Mouse (Mus musculus): ENCODE data around the gene Dapl1. TPM values are rescaled to one million over a fixed set of nuclear protein-coding genes. Genes with fewer than 3 reads are reported as not detected.

The Dapl1 gene
- polyA plus RNA-seq, 1 experiment, result 3.4 TPM

- H3K27me3 ChIP-seq (ENCODE audit: control insufficient read depth, insufficient read depth, low read length), result no peaks in the 10 kb centered on the region
- H3K27ac ChIP-seq (ENCODE audit: insufficient read depth, low read length), result peak overlapping the region; percentile 92
- H3K36me3 ChIP-seq (ENCODE audit: control insufficient read depth, insufficient read depth, low read length), result no peaks in the 10 kb centered on the region
- no peak overlapping the region for H3K4me3 ChIP-seq (ENCODE audit: extremely low read depth, insufficient read depth, insufficient read length)
- peaks cover 10% of the 10 kb centered on the region; the same call in 1 of the 2 replicates for H3K4me1 ChIP-seq (ENCODE audit: control insufficient read depth, insufficient read depth, insufficient read length)
- WGBS, result 50% methylated on average over 11 of the region's 11 CpGs
- TF ChIP-seq CTCF (IDR thresholded peaks at IDR 0.05; ENCODE audit: extremely low read depth, insufficient read depth, insufficient read length, insufficient replicate concordance), result no peak
- no peak for TF ChIP-seq POLR2A (IDR thresholded peaks at IDR 0.05; ENCODE audit: low read depth, low read length)
- DNase-seq (ENCODE audit: low read depth in 1 of 2, low spot score in 2 of 2), result peak in 1 of 2 experiments; percentile 21
These were observed 14.0 kb upstream of the Dapl1 start for GRCm38 (mm10) chr2:59470326-59471031.

- Histone ChIP-seq H3K27me3 (ENCODE audit: control insufficient read depth, insufficient read depth, low read length) (no peaks in the 10 kb centered on the region), H3K27ac (ENCODE audit: insufficient read depth, low read length) (peak overlapping the region; percentile 69), H3K4me3 (ENCODE audit: extremely low read depth, insufficient read depth, insufficient read length) (no peak overlapping the region), H3K36me3 (ENCODE audit: control insufficient read depth, insufficient read depth, low read length) (no peaks in the 10 kb centered on the region), H3K4me1 (ENCODE audit: control insufficient read depth, insufficient read depth, insufficient read length) (peaks cover 10% of the 10 kb centered on the region; the same call in 1 of the 2 replicates)
- 57% methylated on average over 15 of the region's 15 CpGs for WGBS
- DNase-seq (ENCODE audit: low read depth in 1 of 2, low spot score in 2 of 2), result no peak
- no peak for TF ChIP-seq POLR2A (IDR thresholded peaks at IDR 0.05; ENCODE audit: low read depth, low read length)
- TF ChIP-seq CTCF (IDR thresholded peaks at IDR 0.05; ENCODE audit: extremely low read depth, insufficient read depth, insufficient read length, insufficient replicate concordance), result no peak
These were observed 13.2 kb upstream of the Dapl1 start for GRCm38 (mm10) chr2:59471051-59471948.

GRCm38 (mm10) chr2:59474336-59474735, 10.1 kb upstream of the Dapl1 start:
- no peaks in the 10 kb centered on the region for H3K36me3 ChIP-seq (ENCODE audit: control insufficient read depth, insufficient read depth, low read length)
- TF ChIP-seq CTCF (IDR thresholded peaks at IDR 0.05; ENCODE audit: extremely low read depth, insufficient read depth, insufficient read length, insufficient replicate concordance), result no peak
- no peak for DNase-seq (ENCODE audit: low read depth in 1 of 2, low spot score in 2 of 2)
- peaks cover 6% of the 10 kb centered on the region; the same call in 1 of the 2 replicates for H3K4me1 ChIP-seq (ENCODE audit: control insufficient read depth, insufficient read depth, insufficient read length)
- no peaks in the 10 kb centered on the region for H3K27me3 ChIP-seq (ENCODE audit: control insufficient read depth, insufficient read depth, low read length)
- WGBS, result 68% methylated on average over 4 of the region's 4 CpGs
- no peak overlapping the region for H3K4me3 ChIP-seq (ENCODE audit: extremely low read depth, insufficient read depth, insufficient read length)
- H3K27ac ChIP-seq (ENCODE audit: insufficient read depth, low read length), result peak overlapping the region; percentile 65; the same call in 1 of the 2 replicates

GRCm38 (mm10) chr2:59485080-59485479, 627 bp downstream of the Dapl1 start:
- 90% methylated on average over 2 of the region's 2 CpGs for WGBS
- TF ChIP-seq POLR2A (IDR thresholded peaks at IDR 0.05; ENCODE audit: low read depth, low read length) (no peak), CTCF (IDR thresholded peaks at IDR 0.05; ENCODE audit: extremely low read depth, insufficient read depth, insufficient read length, insufficient replicate concordance) (no peak)
- no peak for DNase-seq (ENCODE audit: low read depth in 1 of 2, low spot score in 2 of 2)

GRCm38 (mm10) chr2:59485657-59486056, 1.2 kb downstream of the Dapl1 start:
- Histone ChIP-seq H3K4me1 (ENCODE audit: control insufficient read depth, insufficient read depth, insufficient read length) (no peaks in the 10 kb centered on the region; the same call in 1 of the 2 replicates), H3K4me3 (ENCODE audit: extremely low read depth, insufficient read depth, insufficient read length) (peak overlapping the region; percentile 4; the same call in 1 of the 2 replicates), H3K27me3 (ENCODE audit: control insufficient read depth, insufficient read depth, low read length) (no peaks in the 10 kb centered on the region), H3K36me3 (ENCODE audit: control insufficient read depth, insufficient read depth, low read length) (no peaks in the 10 kb centered on the region), H3K27ac (ENCODE audit: insufficient read depth, low read length) (no peak overlapping the region)
- DNase-seq (ENCODE audit: low read depth in 1 of 2, low spot score in 2 of 2), result no peak
- TF ChIP-seq POLR2A (IDR thresholded peaks at IDR 0.05; ENCODE audit: low read depth, low read length) (no peak), CTCF (IDR thresholded peaks at IDR 0.05; ENCODE audit: extremely low read depth, insufficient read depth, insufficient read length, insufficient replicate concordance) (no peak)
- WGBS, result 74% methylated on average over 4 of the region's 4 CpGs

More at GRCm38 (mm10) chr2:59485080-59485479, 627 bp downstream of the Dapl1 start:
- no peaks in the 10 kb centered on the region for H3K27me3 ChIP-seq (ENCODE audit: control insufficient read depth, insufficient read depth, low read length)
- H3K4me1 ChIP-seq (ENCODE audit: control insufficient read depth, insufficient read depth, insufficient read length), result no peaks in the 10 kb centered on the region; the same call in 1 of the 2 replicates
- H3K27ac ChIP-seq (ENCODE audit: insufficient read depth, low read length), result peak overlapping the region; percentile 25; the same call in 1 of the 2 replicates
- no peaks in the 10 kb centered on the region for H3K36me3 ChIP-seq (ENCODE audit: control insufficient read depth, insufficient read depth, low read length)
- H3K4me3 ChIP-seq (ENCODE audit: extremely low read depth, insufficient read depth, insufficient read length), result peak overlapping the region; percentile 4; the same call in 1 of the 2 replicates

- 71% methylated on average over 6 of the region's 6 CpGs for WGBS
- TF ChIP-seq CTCF (IDR thresholded peaks at IDR 0.05; ENCODE audit: extremely low read depth, insufficient read depth, insufficient read length, insufficient replicate concordance), result no peak
- no peak for TF ChIP-seq POLR2A (IDR thresholded peaks at IDR 0.05; ENCODE audit: low read depth, low read length)
- no peak overlapping the region; the same call in 1 of the 2 replicates for H3K4me3 ChIP-seq (ENCODE audit: extremely low read depth, insufficient read depth, insufficient read length)
- DNase-seq (ENCODE audit: low read depth in 1 of 2, low spot score in 2 of 2), result no peak
- no peaks in the 10 kb centered on the region for H3K27me3 ChIP-seq (ENCODE audit: control insufficient read depth, insufficient read depth, low read length)
- H3K4me1 ChIP-seq (ENCODE audit: control insufficient read depth, insufficient read depth, insufficient read length), result no peaks in the 10 kb centered on the region; the same call in 1 of the 2 replicates
- no peaks in the 10 kb centered on the region for H3K36me3 ChIP-seq (ENCODE audit: control insufficient read depth, insufficient read depth, low read length)
- H3K27ac ChIP-seq (ENCODE audit: insufficient read depth, low read length), result peak overlapping the region; percentile 26; the same call in 1 of the 2 replicates
These were observed 1.9 kb downstream of the Dapl1 start for GRCm38 (mm10) chr2:59486196-59486845.
